Mouse (Mus musculus): ENCODE data around the gene Uso1. TPM values are rescaled to one million over a fixed set of nuclear protein-coding genes. Genes with fewer than 3 reads are reported as not detected.

Uso1 gene
- 24.9 and 26.0 TPM in 2 replicates for polyA plus RNA-seq (2012; rRNA removed; ENCODE audit: low replicate concordance)

DNA sequence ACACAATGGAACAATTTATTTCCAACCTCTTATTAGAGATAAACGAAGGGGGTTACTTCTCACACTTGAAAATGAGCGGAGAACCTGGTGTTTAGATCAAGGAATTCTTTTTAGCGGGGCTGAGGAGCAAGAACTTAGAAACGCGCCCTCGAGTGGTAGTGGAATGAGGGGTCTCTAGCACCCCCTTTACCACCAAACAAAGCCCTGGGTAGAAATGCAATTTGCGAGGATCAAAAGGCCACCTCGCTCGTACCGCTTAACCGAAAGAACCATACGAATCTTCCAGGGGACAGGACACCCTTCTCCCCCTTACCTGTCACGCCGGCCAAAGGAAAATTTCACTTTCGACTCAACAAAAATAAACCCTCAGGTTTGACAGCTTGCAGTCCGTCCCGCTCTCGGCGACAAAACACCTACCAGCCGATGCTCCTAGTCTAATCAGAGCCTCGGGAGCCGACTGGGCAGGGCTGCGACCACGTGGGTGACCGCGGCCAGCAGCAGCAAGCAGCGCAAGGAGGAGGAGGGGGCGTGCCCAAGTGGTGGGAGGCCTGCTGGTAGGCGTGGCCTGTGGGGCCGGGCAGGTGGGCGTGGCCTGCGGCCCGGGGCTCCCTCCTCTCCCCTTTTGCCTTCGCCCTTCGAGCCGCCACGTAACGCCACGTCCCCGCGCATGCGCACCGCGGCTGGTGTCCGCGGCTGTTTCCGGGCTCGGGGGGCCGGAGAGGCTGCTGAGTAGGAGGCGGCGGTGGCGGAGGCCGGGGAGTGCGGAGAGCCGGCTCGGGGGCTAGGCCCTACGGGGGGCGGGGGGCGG, at the start of gene Uso1:
Gene Uso1, plus strand, starts transcription at position 700 of the 808 bp plus-strand sequence.

DNA sequence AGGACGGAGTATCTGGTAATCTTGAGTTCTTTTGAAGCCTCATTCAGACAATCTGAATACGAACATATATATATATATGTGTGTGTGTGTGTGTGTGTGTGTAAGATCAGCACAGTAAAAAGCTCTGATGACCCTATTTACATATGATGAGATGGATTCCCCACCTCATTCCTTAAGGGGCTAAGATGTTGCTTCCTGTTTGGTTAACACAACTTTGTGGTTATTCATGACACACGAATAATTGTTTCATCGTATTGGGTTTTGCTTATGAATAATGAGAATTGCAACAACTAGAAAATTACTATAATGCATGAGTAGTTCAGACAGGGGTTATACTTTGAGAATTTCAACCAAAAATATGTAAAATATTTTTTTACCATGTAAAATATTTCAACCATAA, 77.6 kb downstream of the Uso1 start, which contains the start of gene U90926:
Gene U90926, minus strand, starts transcription at position 101 of the 400 bp plus-strand sequence.

Other genes with a start within 250 kb of the Uso1 start
- 15.7 and 40.2 TPM in 2 replicates for gene Rchy1, start 174.9 kb upstream of the Uso1 start, polyA plus RNA-seq (2012; rRNA removed; ENCODE audit: low replicate concordance)
- 0.23 TPM in 1 of 2 replicates, not detected in the other for gene Odaph, start 150.5 kb upstream of the Uso1 start, polyA plus RNA-seq (2012; rRNA removed; ENCODE audit: low replicate concordance)
- gene Cdkl2, start 94.1 kb upstream of the Uso1 start, polyA plus RNA-seq (2012; rRNA removed; ENCODE audit: low replicate concordance): 1.3 and 2.4 TPM in 2 replicates
- 14.8 and 28.2 TPM in 2 replicates for gene G3bp2, start 54.2 kb upstream of the Uso1 start, polyA plus RNA-seq (2012; rRNA removed; ENCODE audit: low replicate concordance)
- gene U90926, start 77.5 kb downstream of the Uso1 start, polyA plus RNA-seq (2012; rRNA removed; ENCODE audit: low replicate concordance): not detected in 2 replicates
- 1.8 and 2.6 TPM in 2 replicates for gene Ppef2, start 118.3 kb downstream of the Uso1 start, polyA plus RNA-seq (2012; rRNA removed; ENCODE audit: low replicate concordance)
- gene Naaa, start 140.2 kb downstream of the Uso1 start, polyA plus RNA-seq (2012; rRNA removed; ENCODE audit: low replicate concordance): 96.5 and 118 TPM in 2 replicates
- 9.1 and 12.4 TPM in 2 replicates for gene Sdad1, start 172.5 kb downstream of the Uso1 start, polyA plus RNA-seq (2012; rRNA removed; ENCODE audit: low replicate concordance)
- 54.6 and 78.7 TPM in 2 replicates for gene Cxcl9, start 190.1 kb downstream of the Uso1 start, polyA plus RNA-seq (2012; rRNA removed; ENCODE audit: low replicate concordance)
- gene Art3, start 193.9 kb downstream of the Uso1 start, polyA plus RNA-seq (2012; rRNA removed; ENCODE audit: low replicate concordance): 41.7 and 96.6 TPM in 2 replicates
- gene Cxcl10, start 211.0 kb downstream of the Uso1 start, polyA plus RNA-seq (2012; rRNA removed; ENCODE audit: low replicate concordance): 10.0 and 18.9 TPM in 2 replicates

All from mammary gland, adult 2 months (tissue).